Mouse (Mus musculus) erythroid progenitor cell, adult 5-6 weeks (primary cell): ENCODE measurements at regions not wholly inside any gene's neighbourhood (a gene's known extent, or its start where the extent isn't known, plus 50 kb on each side); places are given as distances from the start of the nearest gene placed in this dataset.

Experiments
- ATAC-seq: replicated peaks from 2 replicates; pipeline ENCODE4 v1.8.0; 2016; ENCODE audit warnings: moderate number of reproducible peaks, mild to moderate bottlenecking, moderate TSS enrichment, inconsistent platforms; ENCODE audit not compliant: poor library complexity, low FRiP score, severe bottlenecking

DNA sequence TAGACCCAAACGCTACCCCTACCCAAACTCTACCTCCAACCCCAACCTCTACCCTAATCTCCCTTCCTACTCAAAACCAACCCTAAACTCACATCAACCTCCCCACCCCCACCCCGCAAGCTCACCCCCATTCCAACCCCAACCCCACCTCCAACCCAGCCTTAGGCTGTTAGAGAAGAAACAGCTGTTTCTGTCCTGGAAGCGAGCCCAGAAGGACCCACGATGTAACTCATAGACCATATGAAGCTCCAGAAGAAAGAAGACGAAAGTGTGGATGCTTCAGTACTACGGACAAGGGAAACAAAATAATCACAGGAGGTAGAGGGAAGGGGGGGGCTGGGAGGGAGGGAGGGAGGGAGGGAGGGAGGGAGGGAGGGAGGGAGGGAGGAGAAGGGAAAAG is 58.4 kb downstream of the Sox11 start:
- no peak for ATAC-seq

DNA sequence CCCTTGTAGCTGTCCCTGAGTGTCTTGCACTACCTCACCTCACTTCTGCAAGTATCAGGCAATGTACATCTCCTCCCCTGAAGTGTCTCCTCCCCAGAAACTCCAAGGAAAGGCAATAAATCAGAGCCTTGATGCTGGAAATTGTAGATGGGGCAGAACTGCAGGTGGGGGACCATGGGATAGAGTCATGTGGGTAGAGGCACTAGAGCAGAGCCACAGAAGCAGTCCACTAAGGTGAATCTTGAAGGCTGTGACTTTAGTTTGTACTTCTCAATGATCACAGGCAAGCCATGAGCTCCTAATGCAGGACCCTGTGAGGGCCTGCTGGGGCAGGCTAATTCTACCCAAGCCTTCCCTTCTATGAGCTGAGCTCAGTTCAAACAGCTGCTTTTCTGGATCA is 80.4 kb downstream of the Sox11 start:
- no peak for ATAC-seq

DNA sequence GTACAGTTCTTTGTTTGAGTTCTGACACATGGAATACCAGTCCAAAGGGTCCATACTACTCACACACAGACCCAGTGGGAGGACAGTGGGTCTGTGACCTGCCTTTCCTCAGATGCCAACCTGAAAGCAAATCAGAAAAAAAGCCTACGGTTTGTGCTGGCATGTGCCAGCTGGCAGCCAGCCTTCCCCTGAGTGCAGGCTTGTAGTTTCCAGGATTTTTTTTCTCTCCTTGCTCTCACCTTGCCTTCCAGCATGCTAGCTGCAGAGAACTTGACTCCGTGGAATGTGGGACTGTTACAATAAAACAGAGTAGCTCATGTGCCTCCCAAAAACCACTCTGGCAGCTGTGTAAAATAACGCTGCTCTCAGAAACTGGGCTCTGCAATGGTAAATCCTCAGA is 88.2 kb downstream of the Sox11 start:
- no peak for ATAC-seq

DNA sequence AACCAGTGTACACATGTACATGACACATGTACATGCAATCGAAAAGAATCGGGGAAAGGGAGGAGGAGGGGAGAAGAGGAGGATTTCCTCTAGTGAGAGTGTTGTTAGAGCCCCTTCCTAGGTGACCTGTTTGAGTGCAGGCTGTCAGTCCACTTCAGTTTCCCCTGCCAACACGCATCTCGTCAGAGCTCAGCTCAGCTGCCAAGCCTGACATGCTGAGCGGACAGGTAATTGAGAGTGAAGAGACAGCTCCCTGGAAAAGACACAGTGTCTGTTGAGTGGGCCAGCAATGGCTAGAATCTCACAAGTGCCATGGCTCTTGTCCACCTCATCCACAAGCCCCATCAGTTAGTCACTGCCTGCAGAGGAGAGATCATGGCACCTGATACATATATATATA is 90.9 kb downstream of the Sox11 start:
- ATAC-seq, result no peak

DNA sequence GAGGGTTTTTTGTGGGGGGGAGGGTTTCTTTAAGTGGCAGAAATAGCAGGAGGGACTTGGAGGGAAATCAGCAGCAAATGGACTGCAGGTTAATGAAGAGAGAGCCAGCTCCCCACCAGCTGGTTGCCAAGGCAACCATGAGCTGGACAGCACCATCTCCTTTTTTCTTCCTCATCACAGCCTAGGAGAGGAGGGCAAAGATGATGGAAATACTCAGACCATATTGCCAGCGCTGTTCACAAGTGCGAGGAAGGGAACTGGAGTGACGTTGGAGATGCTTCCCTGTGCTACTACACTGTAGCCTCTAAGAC is 93.9 kb downstream of the Sox11 start:
- ATAC-seq, result no peak

DNA sequence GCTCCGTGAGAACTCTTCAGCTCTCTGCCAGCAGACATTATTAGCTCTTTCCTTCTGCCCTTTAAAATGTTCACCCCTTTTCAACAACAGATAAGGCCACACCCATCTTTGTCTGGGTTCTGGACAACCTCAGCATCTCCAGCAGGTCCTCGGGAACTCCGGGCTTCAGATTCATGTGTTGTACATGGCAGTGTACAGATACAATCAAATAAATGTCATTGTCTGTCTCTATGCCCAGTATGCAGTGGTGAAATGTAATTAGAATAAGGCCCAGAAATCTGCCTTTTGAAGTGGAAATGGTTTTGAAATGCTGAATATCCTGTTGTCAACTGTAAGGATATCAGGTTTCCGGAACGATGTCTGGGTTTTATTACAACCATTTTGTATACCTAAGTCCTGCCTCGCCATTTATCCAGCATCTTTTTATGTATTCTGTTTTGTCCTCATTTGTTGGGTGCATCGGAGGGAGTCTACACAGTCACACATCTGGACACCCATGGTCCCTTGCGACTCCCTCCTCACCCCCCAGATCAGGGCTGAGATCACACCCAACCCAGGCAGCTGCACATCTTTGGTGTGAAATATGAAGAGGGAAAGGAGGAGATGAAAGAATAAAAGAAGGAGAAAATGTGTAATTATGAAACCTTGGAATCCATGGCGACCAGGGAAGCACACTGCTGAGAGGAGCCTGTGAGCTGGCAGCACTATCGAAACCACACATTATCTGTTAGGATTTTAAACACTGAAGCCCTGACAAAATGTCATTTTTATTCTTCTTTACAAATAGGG is 94.4 kb downstream of the Sox11 start:
- ATAC-seq, result no peak

DNA sequence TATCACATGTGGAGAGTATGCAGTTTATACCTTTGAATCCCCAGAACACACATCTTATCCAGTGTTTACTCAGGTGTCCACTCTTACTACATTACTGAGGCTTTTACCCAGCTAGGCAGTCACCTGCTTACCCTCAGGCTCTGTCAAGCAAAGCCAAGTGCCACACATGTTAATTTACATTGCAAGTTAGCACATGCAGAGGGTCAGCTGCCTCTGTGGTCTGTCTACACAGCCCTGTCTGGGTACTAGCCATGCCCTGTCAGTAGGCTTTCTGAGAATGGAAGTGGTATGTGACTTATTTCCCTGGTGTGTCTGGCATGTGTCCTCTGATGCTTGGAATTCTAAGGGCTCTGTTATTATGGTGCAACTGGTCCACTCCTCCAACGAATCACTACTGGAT is 106.6 kb downstream of the Sox11 start:
- no peak for ATAC-seq

DNA sequence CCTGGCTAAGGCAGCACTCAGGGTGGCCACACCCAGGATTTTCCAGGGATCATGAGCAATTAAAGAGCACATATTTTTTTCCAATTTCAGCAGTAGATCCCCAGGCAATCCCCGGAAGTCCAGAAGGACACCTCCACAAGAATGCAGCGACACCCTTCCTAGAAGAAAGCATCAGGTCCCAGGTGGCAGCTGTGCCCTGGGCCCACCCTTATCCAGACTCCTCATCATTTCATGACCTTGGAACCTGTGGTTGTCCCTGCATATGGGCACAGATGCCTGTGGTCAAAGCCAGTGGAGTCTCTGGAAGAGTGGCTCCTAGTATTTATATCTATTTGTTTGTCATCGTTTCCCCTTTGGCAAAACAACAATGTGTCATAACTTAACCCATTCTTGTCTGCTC is 120.8 kb downstream of the Sox11 start:
- no peak for ATAC-seq

DNA sequence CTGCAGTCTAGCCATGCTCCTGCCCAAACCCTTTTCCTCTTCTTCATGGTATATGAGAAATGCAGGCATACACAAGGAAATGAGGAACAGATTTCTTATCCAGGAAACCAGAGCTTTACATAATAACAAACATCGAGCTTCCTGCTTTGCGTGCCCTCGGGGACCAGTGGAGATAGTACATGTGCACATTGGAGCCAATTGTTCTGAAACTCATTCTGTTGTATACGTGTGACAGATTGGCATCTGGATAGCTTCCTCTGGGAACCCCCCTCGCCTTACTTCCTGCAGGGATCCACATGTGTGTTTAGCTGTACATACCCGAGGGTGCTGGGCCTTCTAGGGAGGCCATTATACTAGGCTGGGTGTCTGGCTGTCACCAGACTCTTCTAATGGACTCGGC is 141.2 kb downstream of the Sox11 start:
- ATAC-seq, result no peak

DNA sequence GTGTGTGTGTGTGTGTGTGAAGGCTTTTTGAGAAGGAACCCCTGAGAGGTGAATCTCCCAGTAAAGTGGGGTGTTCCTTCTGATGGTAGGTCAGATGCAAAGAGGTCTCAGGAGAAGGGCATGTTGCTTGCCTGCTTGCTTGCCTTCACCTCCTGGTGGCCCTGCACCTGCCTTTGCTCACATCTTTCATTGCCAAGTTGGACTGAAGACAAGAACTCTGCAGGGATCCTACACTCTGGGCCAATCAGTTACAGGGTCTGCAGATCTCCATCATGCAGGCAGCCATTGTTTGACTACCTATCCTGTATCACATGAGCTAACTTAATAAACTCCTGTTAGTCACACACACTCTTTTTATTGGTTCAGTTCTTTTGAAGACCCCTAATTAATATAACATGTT is 148.4 kb downstream of the Sox11 start:
- no peak for ATAC-seq

DNA sequence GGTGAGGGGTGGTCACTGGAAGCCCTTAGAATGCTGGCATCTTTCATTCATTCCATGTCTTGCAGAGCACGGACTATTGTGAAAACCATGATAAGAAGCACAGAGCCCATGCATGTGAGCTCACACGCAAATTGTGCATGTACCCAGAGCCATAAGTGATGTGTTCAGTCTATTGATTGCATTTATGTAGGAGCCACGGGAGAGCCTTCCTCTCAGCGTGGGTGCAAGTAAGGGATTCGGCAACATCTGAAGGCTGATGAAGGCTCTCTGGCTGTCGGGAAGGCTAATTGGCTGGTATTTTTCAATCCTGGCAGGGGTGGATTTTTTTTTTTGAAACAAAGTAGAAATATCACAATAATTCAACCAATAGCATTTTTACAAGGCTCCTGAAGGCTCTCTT is 150.5 kb downstream of the Sox11 start:
- no peak for ATAC-seq

DNA sequence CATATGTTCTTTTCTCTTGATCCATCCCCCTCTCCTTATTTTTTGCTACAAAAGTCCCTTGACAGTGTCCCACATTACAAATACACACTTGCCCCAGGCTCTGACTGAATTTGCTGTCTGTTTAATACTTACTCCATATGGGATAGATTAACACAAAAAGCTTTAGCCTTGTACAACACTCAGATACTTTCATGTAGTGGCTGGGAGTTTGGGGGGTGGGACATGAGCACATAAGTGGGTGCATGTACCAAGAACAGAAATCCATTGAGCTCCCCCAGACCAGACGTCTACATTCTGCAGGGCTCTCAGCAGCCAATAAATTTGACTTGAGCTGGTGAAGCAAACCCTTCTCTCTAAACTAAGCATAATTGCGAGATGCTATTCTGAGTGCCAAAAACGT is 154.9 kb downstream of the Sox11 start:
- ATAC-seq, result no peak

DNA sequence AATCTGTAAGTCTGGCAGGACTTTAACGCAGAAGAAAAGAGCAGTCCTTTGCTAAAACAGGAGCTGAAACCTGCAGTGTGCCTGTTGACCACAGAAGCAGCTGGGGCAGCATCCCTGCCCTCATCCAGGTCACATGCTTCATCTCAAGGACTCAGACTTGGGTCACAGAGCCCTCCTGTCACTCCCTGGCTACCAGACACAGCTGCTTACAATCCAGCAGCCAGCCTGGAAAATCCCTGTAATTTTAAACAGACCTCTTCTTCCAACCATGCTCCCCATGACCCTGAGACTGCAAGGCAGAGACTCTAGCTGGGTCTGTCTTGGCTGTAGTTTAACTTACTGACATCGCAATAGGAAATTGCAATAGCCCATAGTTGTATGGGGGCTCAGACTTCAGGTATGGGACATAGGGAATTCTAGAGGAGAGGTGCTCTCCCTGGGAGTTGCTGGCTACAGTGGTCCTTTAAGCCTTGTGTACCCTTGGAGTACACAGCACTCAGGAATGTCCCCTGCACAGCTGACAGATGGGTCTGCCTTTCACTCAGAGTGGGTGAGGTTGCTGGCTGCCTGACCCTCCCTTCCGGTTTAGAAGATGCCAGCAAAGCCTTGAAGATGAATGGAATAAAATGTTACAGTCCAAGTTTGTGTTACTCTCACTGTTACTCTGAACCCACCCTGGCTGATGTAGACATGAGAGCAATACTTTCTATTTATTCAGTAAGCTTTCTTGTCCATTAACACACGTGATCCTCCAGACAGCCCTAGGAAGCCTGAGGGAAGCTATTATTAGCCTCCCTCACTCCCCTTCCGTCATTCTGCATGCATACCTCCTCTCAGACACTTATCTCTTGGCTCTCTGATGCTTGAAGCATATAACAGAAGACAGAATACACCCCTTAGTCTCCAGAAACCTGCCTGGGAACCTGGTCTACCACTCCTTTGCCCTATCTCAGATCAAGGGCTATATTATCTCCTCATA is 159.7 kb downstream of the Sox11 start:
- ATAC-seq, result no peak

DNA sequence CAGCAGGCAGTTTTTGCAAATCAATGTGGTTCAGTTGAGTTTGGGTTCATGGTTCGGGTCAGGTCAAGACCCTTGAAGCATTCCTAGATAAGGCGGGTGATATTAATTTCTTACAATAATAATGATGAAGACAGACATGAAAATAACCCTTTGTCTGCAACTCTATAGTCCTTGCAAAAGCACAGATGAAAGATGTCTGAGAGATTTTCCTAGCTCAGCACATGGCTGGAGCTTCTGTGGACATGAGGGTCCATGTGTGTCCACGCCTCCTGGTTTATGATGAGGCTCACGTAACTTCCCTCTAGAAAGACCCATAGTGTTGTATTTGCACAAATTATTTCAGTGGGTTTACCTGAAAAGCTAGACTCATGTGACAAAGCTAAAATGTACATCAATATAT is 168.8 kb downstream of the Sox11 start:
- ATAC-seq, result no peak

DNA sequence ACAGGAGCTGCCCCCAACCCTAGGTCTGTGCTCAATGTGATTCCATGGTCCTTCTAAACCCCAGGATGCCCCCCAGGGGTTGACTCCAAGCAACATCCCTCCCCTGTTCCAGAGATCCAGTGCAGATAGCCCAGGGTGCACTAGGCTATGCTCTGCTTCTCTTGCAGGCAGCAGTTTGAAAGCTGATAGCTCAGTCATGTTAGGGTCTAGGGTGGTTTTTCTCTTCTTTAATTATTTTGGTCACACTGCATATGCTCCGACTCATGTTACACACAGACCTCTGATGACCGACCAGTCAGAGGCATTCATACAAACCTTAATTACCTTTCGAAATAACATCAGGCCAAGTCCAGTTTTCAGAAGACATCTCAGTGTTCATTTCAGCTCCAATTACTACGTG is 169.2 kb downstream of the Sox11 start:
- ATAC-seq, result no peak

DNA sequence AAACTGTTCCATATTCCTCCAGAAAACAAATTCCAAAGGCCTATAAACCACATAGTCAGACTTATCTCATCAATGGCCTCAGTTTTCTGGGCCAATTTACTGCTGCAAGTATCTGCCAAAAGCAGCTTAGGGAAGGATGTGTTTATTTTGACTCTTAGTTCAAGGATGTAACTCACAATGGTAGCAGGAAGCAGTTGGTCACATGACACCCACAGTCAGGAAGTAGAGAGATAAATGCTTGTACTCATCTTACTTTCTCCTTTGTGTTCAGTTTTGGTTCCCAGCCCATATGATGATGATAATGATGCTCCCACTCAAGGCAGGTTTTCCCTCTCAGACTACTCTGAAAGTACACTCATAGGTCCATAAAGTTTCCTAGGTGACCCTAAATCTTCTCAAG is 170.8 kb downstream of the Sox11 start:
- ATAC-seq, result no peak

DNA sequence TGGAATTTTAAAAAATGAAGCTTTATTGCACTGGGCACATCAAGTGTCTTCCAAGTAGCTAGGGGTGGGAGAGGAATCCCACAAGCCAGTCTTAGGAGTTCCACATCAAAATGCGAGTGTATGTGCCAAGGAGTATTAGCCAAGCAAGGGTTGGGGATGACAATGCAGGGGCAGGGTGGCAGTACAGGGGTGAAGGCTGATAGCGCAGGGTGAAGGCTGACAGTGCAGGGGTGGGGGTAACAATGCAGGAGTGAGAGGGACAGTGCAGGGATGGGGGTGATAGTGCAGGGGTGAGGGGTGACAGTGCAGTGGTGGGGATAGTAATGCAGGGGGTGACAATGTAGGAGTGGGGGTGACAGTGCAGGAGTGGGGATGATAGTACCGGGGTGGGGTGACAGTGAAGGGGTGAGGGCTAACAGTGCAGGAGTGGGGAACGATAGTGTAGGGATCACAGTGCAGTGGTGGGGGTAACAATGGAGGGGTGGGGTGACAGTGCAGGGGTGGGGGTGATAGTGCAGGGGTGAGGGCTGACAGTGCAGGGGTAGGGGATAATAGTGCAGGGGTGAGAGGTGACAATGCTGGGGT is 177.4 kb downstream of the Sox11 start:
- ATAC-seq, result no peak

DNA sequence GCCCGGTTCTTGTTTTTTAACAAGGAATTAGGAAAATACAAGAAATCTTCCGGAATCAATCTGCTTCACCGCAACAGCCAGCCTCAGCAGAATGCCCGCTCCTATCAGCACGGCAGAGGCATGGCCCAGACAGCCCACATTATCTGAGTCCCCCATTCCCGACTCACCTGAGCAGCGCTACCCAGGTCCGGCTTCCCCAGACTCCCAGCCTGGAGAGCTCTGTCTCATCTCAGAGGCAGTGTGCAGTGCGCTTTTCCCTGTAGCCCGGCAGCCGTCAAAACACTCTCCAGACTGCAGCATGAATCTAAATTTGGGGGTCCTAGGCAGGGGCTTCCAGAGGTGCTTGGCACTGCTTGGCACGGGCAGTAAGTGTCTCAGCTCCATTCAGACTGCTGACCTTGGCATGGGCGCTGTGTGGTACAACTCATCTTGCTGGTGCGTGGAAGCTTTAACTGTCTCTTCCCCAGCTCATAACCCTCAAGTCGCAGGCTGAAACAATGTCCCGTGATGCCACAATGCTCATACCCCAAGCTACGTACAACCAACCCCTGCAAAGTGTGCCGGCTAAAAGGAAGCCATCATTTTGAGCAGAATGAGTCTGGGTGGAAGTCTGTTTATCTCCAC is 182.2 kb downstream of the Sox11 start:
- no peak for ATAC-seq

DNA sequence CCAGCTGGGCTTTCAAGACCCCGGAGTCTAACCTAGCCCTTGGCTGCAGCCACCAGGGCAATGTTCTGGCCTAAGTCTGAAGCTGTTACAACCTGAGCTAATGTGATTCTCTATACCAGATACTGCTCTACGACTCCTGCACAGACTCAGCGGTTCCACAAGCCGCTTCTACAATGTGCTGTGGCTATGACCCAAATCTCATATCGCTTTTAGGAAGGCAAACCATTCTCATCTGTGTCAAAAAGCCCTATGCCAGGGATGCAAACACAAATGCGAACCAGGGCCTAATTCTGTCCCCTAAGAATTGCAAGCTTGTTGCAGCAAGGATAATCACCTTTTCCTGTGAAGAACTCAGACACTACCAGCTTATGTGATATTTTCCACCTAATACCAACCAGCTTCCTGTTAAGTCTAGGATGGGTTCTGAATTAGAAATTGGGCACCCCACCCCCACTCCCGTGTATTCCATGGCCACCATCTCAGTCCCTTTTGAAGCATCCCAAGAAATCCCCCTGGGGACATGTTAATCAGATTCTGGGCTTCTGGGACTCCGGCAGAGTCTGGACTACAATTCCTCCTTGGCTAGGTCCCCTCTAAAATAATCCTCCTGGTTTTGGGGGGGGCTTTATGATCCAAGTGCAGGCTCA is 182.8 kb downstream of the Sox11 start:
- ATAC-seq, result no peak
